Mouse (Mus musculus): ENCODE data around the gene Sipa1l1. TPM values are rescaled to one million over a fixed set of nuclear protein-coding genes. Genes with fewer than 3 reads are reported as not detected.

Sipa1l1 gene
- polyA plus RNA-seq, 1 experiment: 35.1 TPM

DNA sequence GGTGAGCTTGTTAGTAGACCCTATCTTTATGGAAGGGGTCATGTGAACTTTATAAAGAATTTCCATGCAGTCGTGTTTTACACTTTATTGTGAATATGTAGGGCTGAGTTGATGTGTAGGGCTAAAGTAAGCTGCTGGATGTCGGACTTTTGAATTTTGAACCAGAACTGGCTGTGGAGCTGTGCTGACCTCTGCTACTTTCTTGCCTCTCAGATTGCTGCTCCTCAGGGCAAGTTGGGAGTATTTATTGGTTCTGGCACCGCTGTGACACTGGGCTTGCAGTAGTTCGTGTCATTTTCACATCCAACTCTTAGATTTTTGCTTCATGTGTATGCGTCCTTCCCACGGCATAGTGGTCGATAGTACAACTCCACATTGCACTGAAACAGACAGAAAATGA lies 49.1 kb downstream of the Sipa1l1 start:
- Histone ChIP-seq H3K27ac (ENCODE audit: insufficient read depth, low read length) (no peak overlapping the region), H3K4me3 (replicated peaks; ENCODE audit: insufficient read depth, low read depth, low read length) (no peak overlapping the region), H3K27me3 (ENCODE audit: control insufficient read depth, insufficient read depth, low read length) (no peaks in the 10 kb centered on the region), H3K4me1 (ENCODE audit: control insufficient read depth, insufficient read depth, low read length) (peaks cover 3% of the 10 kb centered on the region; the same call in 1 of the 2 replicates)
- TF ChIP-seq POLR2A (IDR thresholded peaks at IDR 0.05; ENCODE audit: borderline replicate concordance, insufficient read depth, low read length) (no peak), CTCF (IDR thresholded peaks at IDR 0.05; ENCODE audit: borderline replicate concordance, insufficient read depth, low read depth, low read length) (no peak)
- WGBS: 95% methylated on average over 7 of the region's 7 CpGs
- no peak for DNase-seq

DNA sequence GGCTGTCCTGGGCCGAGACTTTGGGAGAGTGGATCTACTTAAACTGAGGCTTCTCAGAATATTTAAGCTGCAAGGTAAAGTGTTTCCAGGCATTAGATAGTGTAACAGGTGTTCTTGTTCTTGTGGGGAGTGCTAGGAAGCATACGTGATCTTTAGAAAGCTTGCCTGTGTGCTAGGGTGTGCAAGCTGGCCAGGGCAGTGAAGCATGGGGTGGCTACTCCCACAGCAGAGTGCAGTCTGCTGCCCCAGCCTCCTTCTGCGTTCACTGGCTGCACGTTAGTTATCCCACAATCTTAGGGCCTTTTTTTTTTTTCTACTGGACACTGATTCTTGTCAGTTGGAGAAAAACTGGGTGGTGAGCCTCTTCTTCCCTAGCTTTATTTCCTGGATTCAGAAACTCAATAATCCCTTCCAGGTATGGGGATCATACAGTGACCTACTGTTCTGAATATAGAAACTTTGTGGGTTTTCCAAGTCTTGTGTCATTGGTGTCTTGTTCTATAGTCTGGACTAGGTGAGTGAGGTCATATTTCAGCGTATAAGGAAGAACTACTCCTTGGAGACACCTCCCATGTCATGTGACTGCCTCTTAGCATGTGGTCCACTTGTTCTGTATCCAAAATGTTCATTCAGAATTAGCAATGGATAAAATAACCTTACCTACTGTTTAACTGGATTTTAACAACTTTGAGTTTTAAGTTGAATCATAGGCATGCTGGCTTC lies 51.4 kb downstream of the Sipa1l1 start:
- no peak overlapping the region for H3K4me3 ChIP-seq (replicated peaks; ENCODE audit: insufficient read depth, low read depth, low read length)
- H3K4me1 ChIP-seq (ENCODE audit: control insufficient read depth, insufficient read depth, low read length): peaks cover 3% of the 10 kb centered on the region; the same call in 1 of the 2 replicates
- TF ChIP-seq CTCF (IDR thresholded peaks at IDR 0.05; ENCODE audit: borderline replicate concordance, insufficient read depth, low read depth, low read length) (no peak), POLR2A (IDR thresholded peaks at IDR 0.05; ENCODE audit: borderline replicate concordance, insufficient read depth, low read length) (no peak)
- H3K27me3 ChIP-seq (ENCODE audit: control insufficient read depth, insufficient read depth, low read length): no peaks in the 10 kb centered on the region
- no peak for DNase-seq
- H3K27ac ChIP-seq (ENCODE audit: insufficient read depth, low read length): no peak overlapping the region
- WGBS: 76% methylated on average over 5 of the region's 5 CpGs

DNA sequence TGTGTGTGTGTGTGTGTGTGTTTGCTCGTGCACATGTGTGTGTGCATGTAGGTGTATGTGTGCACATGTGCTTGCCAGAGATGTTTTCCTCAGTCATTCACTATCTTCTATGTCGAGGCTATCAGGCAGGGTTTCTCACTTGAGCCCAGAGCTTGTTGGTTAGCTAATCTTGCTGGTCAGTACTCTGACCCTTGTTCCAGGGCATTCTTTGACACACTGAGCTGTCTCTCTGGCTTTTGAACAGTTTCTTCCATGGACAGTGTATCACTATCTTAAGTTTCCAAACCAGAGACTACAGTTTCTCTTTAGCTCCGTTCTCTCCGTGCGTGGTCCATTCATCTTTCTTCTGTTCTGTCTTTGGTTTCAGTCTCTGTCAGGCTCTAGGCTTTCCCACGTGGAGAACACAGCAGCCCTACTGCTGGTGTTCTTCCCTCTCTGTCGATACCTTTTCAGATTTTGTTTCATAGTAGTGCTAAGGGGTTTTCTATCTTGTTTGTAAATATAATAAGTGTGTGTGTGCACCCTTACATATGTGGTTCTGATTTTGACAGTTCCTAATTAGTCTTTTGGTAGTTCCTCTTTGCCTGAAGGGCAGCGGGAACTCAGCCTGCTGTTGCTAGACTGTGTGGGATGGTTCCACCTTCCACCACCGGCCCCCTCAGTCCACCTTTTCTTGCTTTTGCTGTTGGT lies 54.2 kb downstream of the Sipa1l1 start:
- TF ChIP-seq POLR2A (IDR thresholded peaks at IDR 0.05; ENCODE audit: borderline replicate concordance, insufficient read depth, low read length) (no peak), CTCF (IDR thresholded peaks at IDR 0.05; ENCODE audit: borderline replicate concordance, insufficient read depth, low read depth, low read length) (no peak)
- H3K27me3 ChIP-seq (ENCODE audit: control insufficient read depth, insufficient read depth, low read length): no peaks in the 10 kb centered on the region
- no peak overlapping the region for H3K4me3 ChIP-seq (replicated peaks; ENCODE audit: insufficient read depth, low read depth, low read length)
- WGBS: 88% methylated on average over 9 of the region's 9 CpGs
- peaks cover 3% of the 10 kb centered on the region; the same call in 1 of the 2 replicates for H3K4me1 ChIP-seq (ENCODE audit: control insufficient read depth, insufficient read depth, low read length)
- DNase-seq: no peak
- H3K27ac ChIP-seq (ENCODE audit: insufficient read depth, low read length): no peak overlapping the region

DNA sequence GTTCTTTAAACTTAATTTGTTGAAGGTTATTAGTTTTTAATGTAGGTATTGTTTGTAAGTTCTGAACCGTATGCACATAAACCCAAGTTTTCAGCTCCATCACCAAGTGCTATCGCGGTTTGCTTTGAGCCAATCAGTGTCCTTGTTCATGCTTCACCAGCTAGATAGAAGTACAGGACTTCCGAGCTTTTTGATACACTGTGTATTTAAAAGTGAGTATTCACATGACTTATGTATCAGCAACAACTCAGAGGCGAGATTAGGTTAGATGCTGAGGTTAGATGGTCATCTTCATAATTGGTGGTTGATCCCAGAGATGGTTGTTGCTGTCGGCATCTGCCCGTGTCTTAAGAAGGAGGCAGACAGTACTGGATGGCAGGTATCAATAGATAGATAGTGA lies 55.7 kb downstream of the Sipa1l1 start:
- DNase-seq: no peak
- no peak for TF ChIP-seq CTCF (IDR thresholded peaks at IDR 0.05; ENCODE audit: borderline replicate concordance, insufficient read depth, low read depth, low read length)
- TF ChIP-seq POLR2A (IDR thresholded peaks at IDR 0.05; ENCODE audit: borderline replicate concordance, insufficient read depth, low read length): no peak
- no peaks in the 10 kb centered on the region for H3K4me1 ChIP-seq (ENCODE audit: control insufficient read depth, insufficient read depth, low read length)
- no peak overlapping the region for H3K4me3 ChIP-seq (replicated peaks; ENCODE audit: insufficient read depth, low read depth, low read length)
- H3K27ac ChIP-seq (ENCODE audit: insufficient read depth, low read length): no peak overlapping the region
- no peaks in the 10 kb centered on the region for H3K27me3 ChIP-seq (ENCODE audit: control insufficient read depth, insufficient read depth, low read length)
- WGBS: 95% methylated on average over 7 of the region's 7 CpGs

DNA sequence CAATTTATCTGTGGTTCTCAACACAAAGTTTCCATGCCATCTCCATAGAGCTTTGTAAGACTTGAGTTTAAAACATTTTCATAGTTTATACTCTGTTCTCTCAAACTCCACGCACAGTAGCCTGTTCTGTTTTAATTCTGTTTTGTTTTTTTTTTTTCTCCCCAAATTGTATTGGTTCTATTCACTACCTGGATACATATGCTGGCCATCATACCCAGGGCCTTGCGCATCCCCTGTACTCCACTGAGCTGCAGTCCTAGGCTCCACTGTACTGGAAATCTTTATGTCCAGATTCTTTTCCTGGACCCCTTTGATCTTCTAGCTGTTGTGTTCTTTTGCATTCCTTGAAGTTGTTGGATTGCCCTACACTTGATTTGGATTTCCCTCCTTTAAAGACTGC lies 56.2 kb downstream of the Sipa1l1 start:
- WGBS: 97% methylated on average over 2 of the region's 2 CpGs
- H3K27me3 ChIP-seq (ENCODE audit: control insufficient read depth, insufficient read depth, low read length): no peaks in the 10 kb centered on the region
- no peaks in the 10 kb centered on the region for H3K4me1 ChIP-seq (ENCODE audit: control insufficient read depth, insufficient read depth, low read length)
- TF ChIP-seq POLR2A (IDR thresholded peaks at IDR 0.05; ENCODE audit: borderline replicate concordance, insufficient read depth, low read length) (no peak), CTCF (IDR thresholded peaks at IDR 0.05; ENCODE audit: borderline replicate concordance, insufficient read depth, low read depth, low read length) (no peak)
- no peak for DNase-seq
- H3K4me3 ChIP-seq (replicated peaks; ENCODE audit: insufficient read depth, low read depth, low read length): no peak overlapping the region
- H3K27ac ChIP-seq (ENCODE audit: insufficient read depth, low read length): no peak overlapping the region

DNA sequence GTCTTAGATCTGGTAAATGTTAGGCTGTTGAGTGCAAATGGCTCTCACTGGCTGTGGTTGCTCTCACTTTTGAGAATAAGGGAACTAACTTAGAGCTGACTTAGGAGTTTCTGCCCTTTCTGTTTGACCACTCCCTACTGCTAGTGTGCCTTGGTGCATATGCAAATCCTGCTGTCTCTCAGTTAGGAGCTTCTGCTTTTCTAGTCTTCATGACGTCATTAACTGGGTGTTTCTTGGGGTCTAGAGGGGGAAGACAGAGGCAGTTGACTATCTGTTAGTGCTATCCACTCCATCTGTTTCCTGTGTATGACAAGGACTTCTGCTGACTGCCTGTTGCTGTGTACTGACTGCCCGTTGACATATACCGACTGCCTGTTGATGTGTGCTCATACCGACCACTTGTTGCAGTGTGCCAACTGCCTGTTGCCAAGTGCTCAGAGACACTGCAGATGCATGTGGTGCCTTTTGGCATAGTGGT lies 56.7 kb downstream of the Sipa1l1 start:
- Histone ChIP-seq H3K27ac (ENCODE audit: insufficient read depth, low read length) (no peak overlapping the region), H3K4me3 (replicated peaks; ENCODE audit: insufficient read depth, low read depth, low read length) (no peak overlapping the region), H3K27me3 (ENCODE audit: control insufficient read depth, insufficient read depth, low read length) (no peaks in the 10 kb centered on the region), H3K4me1 (ENCODE audit: control insufficient read depth, insufficient read depth, low read length) (no peaks in the 10 kb centered on the region)
- no peak for TF ChIP-seq CTCF (IDR thresholded peaks at IDR 0.05; ENCODE audit: borderline replicate concordance, insufficient read depth, low read depth, low read length)
- no peak for TF ChIP-seq POLR2A (IDR thresholded peaks at IDR 0.05; ENCODE audit: borderline replicate concordance, insufficient read depth, low read length)
- 20% methylated on average over 4 of the region's 4 CpGs for WGBS
- no peak for DNase-seq

DNA sequence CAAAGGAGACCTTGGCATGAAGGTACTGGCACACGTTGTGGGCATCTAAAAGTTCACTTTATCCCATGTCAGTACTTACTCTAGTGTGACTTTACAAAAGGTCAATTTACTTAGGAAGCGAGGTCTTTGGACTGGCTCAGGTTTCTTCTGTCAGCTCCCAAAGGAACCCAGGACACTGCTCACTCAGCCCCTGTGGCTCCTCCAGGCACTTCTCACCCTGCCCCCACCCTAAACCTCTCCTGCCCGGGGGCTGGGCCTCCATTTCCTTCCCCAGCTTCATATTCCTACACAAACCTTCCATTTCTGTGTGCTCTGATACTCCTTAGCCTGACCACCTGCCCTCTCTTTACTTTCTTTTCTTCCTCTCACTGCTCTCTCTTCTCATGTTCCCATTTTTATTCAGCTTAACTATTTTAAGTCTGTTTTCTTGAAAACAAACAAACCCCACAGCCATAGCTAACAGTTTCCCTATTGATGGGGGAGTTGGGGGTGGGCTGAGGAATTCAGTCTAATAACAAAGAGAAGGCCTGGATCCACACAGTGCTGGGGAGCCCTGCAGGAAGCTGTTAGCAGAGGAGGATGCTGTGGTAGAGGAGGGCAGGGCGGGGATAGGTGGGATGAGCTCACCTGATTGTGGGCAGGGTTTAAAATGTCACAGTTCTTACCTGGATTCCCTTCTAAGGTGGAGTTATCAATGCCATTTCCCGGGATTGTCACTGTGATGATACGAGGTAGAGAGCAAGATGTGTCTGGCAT lies 57.4 kb downstream of the Sipa1l1 start:
- no peak overlapping the region for H3K27ac ChIP-seq (ENCODE audit: insufficient read depth, low read length)
- no peak overlapping the region for H3K4me3 ChIP-seq (replicated peaks; ENCODE audit: insufficient read depth, low read depth, low read length)
- WGBS: 78% methylated on average over 6 of the region's 6 CpGs
- no peaks in the 10 kb centered on the region for H3K4me1 ChIP-seq (ENCODE audit: control insufficient read depth, insufficient read depth, low read length)
- no peak for DNase-seq
- H3K27me3 ChIP-seq (ENCODE audit: control insufficient read depth, insufficient read depth, low read length): no peaks in the 10 kb centered on the region
- TF ChIP-seq CTCF (IDR thresholded peaks at IDR 0.05; ENCODE audit: borderline replicate concordance, insufficient read depth, low read depth, low read length) (no peak), POLR2A (IDR thresholded peaks at IDR 0.05; ENCODE audit: borderline replicate concordance, insufficient read depth, low read length) (no peak)

All from cerebellum, adult 2 months (tissue).